Mouse (Mus musculus) colon, adult 2 months (tissue): Measurements from ENCODE around the gene Trp53i11. TPM values are rescaled to one million over a fixed set of nuclear protein-coding genes. Genes with fewer than 3 reads are reported as not detected.

ENCODE experiments used
- polyA plus RNA-seq: library from polyadenylated mRNA; depleted of rRNA; stranded (reverse); fragments of >200 nt; gene quantifications from 2 replicates; pipeline ENCODE4 v1.2.3, GENCODE M21; 2012; rRNA removed

Gene Trp53i11
- polyA plus RNA-seq, result 190 and 227 TPM in 2 replicates

DNA sequence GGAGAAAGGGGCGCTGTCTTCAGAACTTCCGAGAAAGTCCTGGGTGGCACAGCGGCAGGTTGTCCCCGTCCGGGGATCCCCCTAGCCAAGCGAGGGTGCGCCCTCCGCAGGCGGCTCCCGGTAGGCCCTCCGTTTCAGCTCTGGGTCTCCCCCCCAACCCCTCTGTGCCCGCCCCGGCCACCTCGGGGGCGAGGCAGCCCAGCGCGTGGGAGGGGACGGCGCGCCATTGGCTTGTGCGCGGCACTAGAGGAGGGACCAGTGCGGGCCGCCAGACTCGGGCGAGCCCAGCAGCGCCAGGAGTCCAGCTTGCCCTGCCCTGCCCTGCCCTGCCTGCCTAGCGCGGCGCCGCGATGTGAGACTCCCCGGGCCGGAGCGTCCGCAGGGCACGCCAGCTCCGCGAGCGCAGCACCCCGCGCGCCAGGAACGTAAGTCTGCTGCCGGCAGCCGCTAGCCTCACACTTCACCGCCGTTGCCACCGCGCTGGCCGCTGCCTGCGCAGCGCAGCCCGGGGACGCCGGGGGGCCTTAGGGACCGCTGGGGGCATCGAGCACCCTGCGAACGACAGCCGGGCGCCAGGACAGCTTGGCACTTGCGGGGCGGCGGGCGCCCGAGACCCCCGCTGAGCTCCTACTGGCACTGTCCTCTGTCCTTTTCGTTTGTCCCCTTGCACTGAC is at the start of gene Trp53i11:
Gene Trp53i11, plus strand, starts transcription at position 226 of the 674 bp plus-strand sequence.

Other genes starting within 250 kb of the Trp53i11 start
- 2.8 and 2.9 TPM in 2 replicates for gene Prdm11, start 141.4 kb upstream of the Trp53i11 start, polyA plus RNA-seq
- 10.0 TPM in 2 replicates for gene Tspan18, start 147.0 kb downstream of the Trp53i11 start, polyA plus RNA-seq